Mouse (Mus musculus) embryonic facial prominence, embryonic 13.5 days (tissue): ENCODE results near the gene Frmd4b. TPM values are rescaled to one million over a fixed set of nuclear protein-coding genes. Genes with fewer than 3 reads are reported as not detected.
"Not testable (repeated sequence)": the region's sequence is repeated elsewhere in the genome, so short reads cannot be mapped to it uniquely, and the experiment has no call there.

Source experiments
- ATAC-seq: fragments of 200-750 bp; cut with Nextera tagmentation; 2 replicates; pipeline ENCODE4 v1.8.0; 2017; ENCODE audit warnings: low read depth; ENCODE audit not compliant: insufficient number of reproducible peaks, insufficient read depth, low FRiP score, low TSS enrichment
- H3K27ac ChIP-seq: fragments of 300-500 bp; sonication (generic); 2 replicates; pipeline ENCODE4 v1.5.1; 2015; ENCODE audit warnings: moderate library complexity, mild to moderate bottlenecking, inconsistent platforms
- H3K27me3 ChIP-seq: fragments of 300-500 bp; sonication (generic); 2 replicates; pipeline ENCODE4 v1.6.1; 2015; ENCODE audit warnings: mild to moderate bottlenecking, inconsistent platforms
- H3K36me3 ChIP-seq: fragments of 300-500 bp; sonication (generic); 2 replicates; pipeline ENCODE4 v1.6.1; 2015; ENCODE audit warnings: mild to moderate bottlenecking, inconsistent platforms
- H3K4me1 ChIP-seq: fragments of 300-500 bp; sonication (generic); 2 replicates; pipeline ENCODE4 v1.6.1; 2015; ENCODE audit warnings: inconsistent platforms
- H3K4me2 ChIP-seq: fragments of 300-500 bp; sonication (generic); 2 replicates; pipeline ENCODE4 v1.6.1; 2015; ENCODE audit warnings: moderate library complexity, mild to moderate bottlenecking, inconsistent platforms
- H3K4me3 ChIP-seq: fragments of 300-500 bp; sonication (generic); 2 replicates; pipeline ENCODE4 v1.5.1; 2015; ENCODE audit warnings: mild to moderate bottlenecking, inconsistent platforms
- H3K9ac ChIP-seq: fragments of 300-500 bp; sonication (generic); 2 replicates; pipeline ENCODE4 v1.6.1; 2015; ENCODE audit warnings: mild to moderate bottlenecking, inconsistent platforms
- H3K9me3 ChIP-seq: fragments of 300-500 bp; sonication (generic); 2 replicates; pipeline ENCODE4 v1.6.1; 2016; ENCODE audit warnings: inconsistent platforms
- WGBS: fragments of 180-500 bp; shearing (Covaris S2); methylation state at CpG from one replicate; pipeline ENCODE4 v1.1.7; 2015; ENCODE audit warnings: mixed read lengths; 5-methylcytosine and 5-hydroxymethylcytosine counted together
- polyA plus RNA-seq: library from polyadenylated mRNA; unstranded; fragments of >200 nt; fragmentation: Nextera tagmentation; extraction: Ambion mirVana; gene quantifications from 2 replicates; pipeline ENCODE4 v1.2.1, GENCODE M21; 2015

The Frmd4b gene
- polyA plus RNA-seq, 1 experiment from 2014 or later, result 13.5 TPM

GRCm38 (mm10) chr6:97263750-97264149, 353.6 kb downstream of the Frmd4b start:
- H3K36me3 ChIP-seq, H3K4me2 ChIP-seq, H3K27me3 ChIP-seq, H3K4me1 ChIP-seq, H3K4me3 ChIP-seq, H3K9me3 ChIP-seq, ATAC-seq, H3K9ac ChIP-seq, H3K27ac ChIP-seq: not testable (repeated sequence)

GRCm38 (mm10) chr6:97262229-97262628, 355.1 kb downstream of the Frmd4b start:
- H3K27ac ChIP-seq, result no peak overlapping the region
- H3K4me3 ChIP-seq, result no peak overlapping the region
- H3K9ac ChIP-seq, result no peak overlapping the region
- H3K4me1 ChIP-seq, result no peaks in the 10 kb centered on the region
- no peaks in the 10 kb centered on the region for H3K36me3 ChIP-seq
- H3K9me3 ChIP-seq, result no peaks in the 10 kb centered on the region
- 75% methylated on average over 4 of the region's 4 CpGs for WGBS
- no peak overlapping the region for H3K4me2 ChIP-seq
- H3K27me3 ChIP-seq, result no peaks in the 10 kb centered on the region
- ATAC-seq, result no peak

- H3K4me1 ChIP-seq, H3K4me3 ChIP-seq, H3K27ac ChIP-seq, H3K27me3 ChIP-seq, H3K9ac ChIP-seq, H3K4me2 ChIP-seq, H3K36me3 ChIP-seq, ATAC-seq, H3K9me3 ChIP-seq: not testable (repeated sequence)
- 89% methylated on average over 2 of the region's 2 CpGs for WGBS
Measured at GRCm38 (mm10) chr6:97259926-97260325, 357.4 kb downstream of the Frmd4b start.

- WGBS, result 96% methylated on average over 1 of the region's 1 CpGs
- Histone ChIP-seq H3K36me3 (no peaks in the 10 kb centered on the region), H3K4me2 (no peak overlapping the region), H3K4me3 (no peak overlapping the region), H3K4me1 (no peaks in the 10 kb centered on the region), H3K9me3 (no peaks in the 10 kb centered on the region), H3K27ac (no peak overlapping the region), H3K9ac (no peak overlapping the region), H3K27me3 (0 out of 2 replicates have a peak, but pooled peaks cover 3% of the 10 kb centered on the region)
- ATAC-seq, result no peak
Measured at GRCm38 (mm10) chr6:97258489-97258888, 358.9 kb downstream of the Frmd4b start.

GRCm38 (mm10) chr6:97252711-97253221, 364.6 kb downstream of the Frmd4b start, which contains the start of gene Lmod3:
TSS of gene Lmod3 (minus strand) at chr6:97252759.
- Histone ChIP-seq H3K4me3 (no peak within 1 kb of the TSS), H3K27ac (no peak within 1 kb of the TSS), H3K36me3 (no peaks in the 10 kb centered on the region), H3K4me2 (no peak within 1 kb of the TSS), H3K9me3 (no peaks in the 10 kb centered on the region), H3K4me1 (no peaks in the 10 kb centered on the region), H3K9ac (no peak within 1 kb of the TSS), H3K27me3 (0 out of 2 replicates have a peak, but pooled peaks cover 3% of the 10 kb centered on the region)
- WGBS, result 30% methylated on average over 9 of the region's 9 CpGs
- ATAC-seq, result no peak

- H3K4me2 ChIP-seq, result no peak overlapping the region
- 61% methylated on average over 5 of the region's 5 CpGs for WGBS
- no peak overlapping the region for H3K9ac ChIP-seq
- H3K4me1 ChIP-seq, result no peaks in the 10 kb centered on the region
- H3K27me3 ChIP-seq, result 0 out of 2 replicates have a peak, but pooled peaks cover 3% of the 10 kb centered on the region
- no peaks in the 10 kb centered on the region for H3K9me3 ChIP-seq
- H3K36me3 ChIP-seq, result no peaks in the 10 kb centered on the region
- ATAC-seq, result no peak
- H3K4me3 ChIP-seq, result no peak overlapping the region
- H3K27ac ChIP-seq, result no peak overlapping the region
Measured at GRCm38 (mm10) chr6:97252086-97252485, 365.3 kb downstream of the Frmd4b start.

- Histone ChIP-seq H3K27me3 (no peaks in the 10 kb centered on the region), H3K4me3 (no peak overlapping the region), H3K4me2 (no peak overlapping the region), H3K4me1 (no peaks in the 10 kb centered on the region), H3K9ac (no peak overlapping the region), H3K9me3 (no peaks in the 10 kb centered on the region), H3K27ac (no peak overlapping the region), H3K36me3 (no peaks in the 10 kb centered on the region)
- no peak for ATAC-seq
- 48% methylated on average over 6 of the region's 6 CpGs for WGBS
Measured at GRCm38 (mm10) chr6:97250966-97251365, 366.4 kb downstream of the Frmd4b start.

GRCm38 (mm10) chr6:97245200-97245599, 372.1 kb downstream of the Frmd4b start:
- Histone ChIP-seq H3K36me3 (no peaks in the 10 kb centered on the region), H3K4me3 (no peak overlapping the region), H3K4me1 (no peaks in the 10 kb centered on the region), H3K9ac (no peak overlapping the region), H3K9me3 (no peaks in the 10 kb centered on the region), H3K27ac (no peak overlapping the region), H3K4me2 (no peak overlapping the region), H3K27me3 (no peaks in the 10 kb centered on the region)
- no peak for ATAC-seq

- Histone ChIP-seq H3K27ac (no peak overlapping the region), H3K4me2 (no peak overlapping the region), H3K9ac (no peak overlapping the region), H3K4me3 (no peak overlapping the region), H3K36me3 (no peaks in the 10 kb centered on the region), H3K27me3 (no peaks in the 10 kb centered on the region), H3K4me1 (no peaks in the 10 kb centered on the region), H3K9me3 (peaks cover 4% of the 10 kb centered on the region; the same call in 1 of the 2 replicates)
- ATAC-seq, result no peak
- WGBS, result 89% methylated on average over 4 of the region's 4 CpGs
Measured at GRCm38 (mm10) chr6:97242522-97242921, 374.8 kb downstream of the Frmd4b start.

GRCm38 (mm10) chr6:97240092-97240491, 377.2 kb downstream of the Frmd4b start:
- Histone ChIP-seq H3K9ac (no peak overlapping the region), H3K4me2 (no peak overlapping the region), H3K36me3 (no peaks in the 10 kb centered on the region), H3K4me3 (no peak overlapping the region), H3K27me3 (no peaks in the 10 kb centered on the region), H3K9me3 (peaks cover 4% of the 10 kb centered on the region; the same call in 1 of the 2 replicates), H3K27ac (no peak overlapping the region), H3K4me1 (no peaks in the 10 kb centered on the region)
- no peak for ATAC-seq
- 78% methylated on average over 5 of the region's 5 CpGs for WGBS

- H3K9me3 ChIP-seq, result peaks cover 4% of the 10 kb centered on the region; the same call in 1 of the 2 replicates
- H3K4me1 ChIP-seq, result no peaks in the 10 kb centered on the region
- no peak overlapping the region for H3K27ac ChIP-seq
- 0 out of 2 replicates have a peak, but pooled peaks cover 2% of the 10 kb centered on the region for H3K36me3 ChIP-seq
- WGBS, result 87% methylated on average over 6 of the region's 6 CpGs
- no peak overlapping the region for H3K4me2 ChIP-seq
- no peaks in the 10 kb centered on the region for H3K27me3 ChIP-seq
- ATAC-seq, result no peak
- H3K4me3 ChIP-seq, result no peak overlapping the region
- no peak overlapping the region for H3K9ac ChIP-seq
Measured at GRCm38 (mm10) chr6:97239360-97239759, 378.0 kb downstream of the Frmd4b start.
